Mouse (Mus musculus) cerebellum, postnatal 4 days (tissue): Measurements from ENCODE around the gene Gm20708.
"Not testable (repeated sequence)": the region's sequence is repeated elsewhere in the genome, so short reads cannot be mapped to it uniquely, and the experiment has no call there.

Experiments
- DNase-seq, 2 experiments: peaks; one replicate each; pipeline ENCODE4 v3.0.0; 2022; ENCODE audit warnings: low spot score in 2 of 2, mixed read lengths in 1 of 2

Gene Gm20708

DNA sequence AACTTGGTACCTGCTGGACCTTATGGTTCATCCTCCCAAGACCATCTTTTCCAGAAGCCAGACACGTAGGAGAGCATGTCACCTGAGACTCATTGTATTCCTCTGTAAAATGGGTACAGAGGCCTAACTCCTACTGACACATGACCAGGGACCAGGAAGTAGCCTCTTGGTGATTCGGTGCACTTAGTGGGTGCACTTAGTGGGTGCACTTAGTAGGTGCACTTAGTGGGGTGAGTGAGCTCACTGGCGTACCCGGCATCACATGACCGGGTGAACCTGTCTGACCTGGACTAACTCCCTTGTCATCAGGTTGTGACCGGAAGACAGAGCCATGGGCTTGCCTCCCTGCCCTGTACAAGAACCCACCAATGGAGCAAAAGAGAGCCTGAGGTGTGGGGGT, 2.7 kb upstream of the Gm20708 start:
- DNase-seq: no peak

- DNase-seq: peak; percentile 59 to 70
These were observed 1.1 kb downstream of the Gm20708 start for GRCm38 (mm10) chr11:117810401-117811046.

DNA sequence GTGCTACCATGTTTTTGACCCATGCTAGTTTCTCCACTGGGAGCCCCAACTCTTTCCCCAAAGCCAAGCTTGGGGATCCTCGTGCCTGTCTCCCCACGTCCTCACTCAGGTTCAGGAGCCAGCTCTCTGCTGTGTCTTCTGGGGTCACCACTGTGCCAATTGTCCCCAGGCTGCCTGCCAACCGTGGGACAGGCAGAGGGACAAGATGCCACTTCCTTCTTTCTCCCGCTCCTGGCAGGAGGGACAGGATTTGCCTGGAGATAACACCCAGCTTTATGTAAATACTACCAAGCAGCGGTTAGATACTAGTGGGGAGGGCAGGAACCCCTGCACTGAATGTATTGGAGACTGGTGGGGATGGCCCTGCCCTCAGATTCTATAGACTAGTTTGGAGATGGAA, 4.4 kb downstream of the Gm20708 start:
- DNase-seq: no peak

DNA sequence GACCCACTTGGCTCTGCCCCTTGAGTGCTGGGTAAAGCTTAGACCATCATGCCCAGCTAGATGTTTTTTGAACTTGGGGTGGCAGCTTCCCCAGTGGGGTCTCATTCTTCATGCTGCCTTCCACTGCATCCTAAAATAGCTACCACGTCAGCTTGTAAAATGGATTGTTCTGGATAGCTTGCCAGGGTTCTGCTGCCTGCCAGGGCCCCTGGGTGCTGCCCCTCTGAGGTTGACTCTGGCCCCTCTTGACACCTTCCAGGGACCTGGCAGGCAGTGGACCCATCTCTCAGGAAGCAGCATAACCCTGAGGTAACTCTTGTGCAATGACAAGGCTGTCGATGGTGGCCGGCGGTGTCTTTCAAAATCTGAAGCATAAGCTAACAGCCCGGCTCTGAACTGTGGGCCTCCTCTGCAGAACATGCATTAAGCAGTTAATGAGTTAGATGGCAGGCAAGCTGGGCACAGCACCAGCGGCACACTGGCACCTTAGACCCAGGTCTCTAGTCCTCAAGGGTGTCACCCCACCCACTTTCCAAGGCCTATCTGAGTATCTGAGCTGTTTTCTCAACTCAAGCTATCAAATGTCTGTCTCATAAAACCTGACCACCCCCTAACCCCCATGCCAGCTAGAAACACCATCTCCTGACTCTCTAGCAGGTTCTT, 5.4 kb downstream of the Gm20708 start:
- no peak for DNase-seq

DNA sequence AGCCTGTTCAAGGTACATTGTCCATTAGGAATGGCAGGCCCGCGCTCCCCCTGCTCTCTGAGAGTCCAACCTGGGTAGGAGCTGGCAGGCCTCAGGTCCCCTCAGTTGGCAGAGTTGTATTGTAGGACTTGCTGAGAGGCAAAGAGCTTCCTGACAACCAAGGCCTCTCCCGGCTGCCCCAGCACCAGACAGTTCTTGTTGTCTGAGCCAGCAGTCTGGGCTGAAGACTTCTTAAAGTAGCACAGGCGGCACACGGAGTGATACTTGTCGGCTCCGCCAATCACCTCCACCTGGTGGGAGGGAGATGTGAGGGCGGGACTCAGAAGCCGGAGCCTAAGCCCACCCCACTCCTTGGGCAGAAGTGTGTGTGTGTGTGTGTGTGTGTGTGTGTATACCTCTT, 6.4 kb downstream of the Gm20708 start:
- DNase-seq: not testable (repeated sequence)

GRCm38 (mm10) chr11:117816389-117816996, 7.0 kb downstream of the Gm20708 start:
- DNase-seq: no peak

GRCm38 (mm10) chr11:117819095-117819494, 9.6 kb downstream of the Gm20708 start:
- DNase-seq: no peak

- no peak for DNase-seq
These were observed 10.7 kb downstream of the Gm20708 start for GRCm38 (mm10) chr11:117820173-117820572.

DNA sequence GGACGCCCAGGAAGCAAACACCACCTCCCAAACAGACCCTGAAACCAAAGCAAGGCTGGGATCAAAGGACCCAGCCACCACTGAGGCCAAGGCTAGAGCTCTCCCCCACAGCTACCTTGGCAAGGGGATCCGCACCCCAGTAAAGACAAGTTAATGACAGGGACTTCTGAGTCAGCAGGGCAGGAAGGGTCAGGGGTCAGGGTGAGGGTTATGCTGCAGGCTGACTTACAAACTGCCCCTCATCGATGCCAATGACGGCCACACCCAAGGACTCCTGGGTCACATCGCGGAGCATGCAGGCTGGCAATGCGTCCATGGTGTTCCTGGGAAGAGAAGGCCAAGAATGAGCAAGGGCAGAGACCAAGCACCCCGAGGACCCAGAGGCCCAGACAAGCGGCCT, 12.4 kb downstream of the Gm20708 start:
- no peak for DNase-seq

DNA sequence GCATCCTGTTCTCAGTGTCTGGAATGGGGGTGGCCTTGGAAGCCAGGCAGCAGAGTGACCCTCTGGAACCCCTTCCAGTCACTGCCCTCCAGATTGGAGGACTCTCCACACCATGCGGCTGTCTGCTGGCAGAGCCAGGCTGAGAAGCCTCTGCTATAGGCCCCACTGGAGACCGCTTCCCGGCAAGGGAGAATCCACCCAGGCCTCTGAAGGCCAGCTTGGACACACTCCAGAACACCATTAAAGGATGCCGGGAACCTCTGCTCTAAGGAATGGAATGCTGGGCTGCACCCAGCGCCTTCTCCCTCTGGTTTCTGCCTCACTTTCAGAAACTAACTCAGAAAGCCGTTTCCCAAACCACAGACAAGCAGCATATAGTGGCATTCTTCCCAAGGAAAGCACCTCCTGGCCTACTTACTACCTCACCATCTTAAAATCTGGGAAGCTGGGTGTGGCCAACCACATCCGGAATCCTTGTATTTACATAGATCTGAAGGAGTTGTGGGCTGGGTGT, 13.3 kb downstream of the Gm20708 start:
- no peak for DNase-seq

DNA sequence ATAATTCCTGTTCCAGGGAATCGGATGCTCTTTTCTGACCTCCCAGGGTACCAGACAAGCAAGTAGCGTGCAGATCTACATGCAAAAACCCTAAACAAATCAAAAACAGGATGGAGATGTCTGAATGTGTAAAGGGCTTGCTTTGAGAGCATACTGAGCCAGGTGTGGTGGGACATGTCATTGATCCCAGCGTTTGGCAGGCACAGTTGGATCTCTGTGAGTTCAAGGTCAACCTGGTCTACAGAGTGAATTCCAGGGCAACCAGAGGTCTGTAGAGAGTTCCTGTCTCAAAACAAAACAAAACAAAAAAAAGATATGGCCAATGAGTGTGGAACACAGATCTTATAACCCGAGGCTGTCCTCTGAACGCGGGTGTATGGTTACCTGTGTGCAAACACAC, 13.9 kb downstream of the Gm20708 start:
- no peak for DNase-seq

- DNase-seq: peak; percentile 62 to 83
These were observed 14.8 kb downstream of the Gm20708 start for GRCm38 (mm10) chr11:117824060-117824969.

DNA sequence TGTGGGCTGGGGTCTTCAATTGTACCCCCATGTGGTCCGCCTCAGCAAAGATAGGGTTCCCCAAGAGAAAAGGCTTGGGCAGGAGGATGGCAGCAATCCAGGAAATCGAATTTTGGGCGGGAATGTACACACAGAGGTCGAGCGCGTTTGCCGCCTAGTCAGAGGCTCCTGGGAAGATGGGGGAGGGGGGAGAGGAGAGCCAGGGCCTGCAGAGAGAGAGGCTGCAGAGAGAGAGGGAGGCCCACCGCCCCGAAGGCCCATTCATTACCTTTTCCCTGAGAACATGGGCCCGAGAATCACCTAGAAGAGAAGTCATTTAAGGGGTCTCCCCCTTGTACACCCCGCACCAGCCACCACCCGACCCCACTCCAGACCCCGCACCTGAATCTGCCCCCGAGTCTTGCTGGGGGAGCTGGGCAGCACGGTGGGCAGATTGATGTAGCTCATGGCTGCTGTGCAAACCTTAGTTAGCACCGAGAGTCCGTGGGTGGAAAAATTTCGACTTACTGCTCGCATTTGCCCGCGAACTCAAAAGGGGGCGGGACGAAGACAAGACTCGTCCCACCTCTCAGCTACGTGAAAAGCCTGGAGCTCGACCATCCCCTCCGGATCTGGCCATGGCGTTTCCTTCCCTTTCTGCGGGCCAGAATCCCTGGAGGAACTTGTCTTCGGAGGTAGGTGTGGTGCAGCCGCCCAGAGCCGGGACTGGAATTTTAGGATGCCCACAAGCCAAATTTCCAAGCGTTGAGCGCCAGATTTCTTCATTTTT, 16.0 kb downstream of the Gm20708 start, which contains the start of the genes Afmid and Tk1:
TSS of gene Afmid (plus strand) at position 592 of the 769 bp plus-strand sequence.
TSS of gene Tk1 (minus strand) at position 760 of the 769 bp plus-strand sequence.
- peak in 1 of 2 experiments; percentile 60 for DNase-seq

- no peak for DNase-seq
These were observed 16.7 kb downstream of the Gm20708 start for GRCm38 (mm10) chr11:117826164-117826563.

GRCm38 (mm10) chr11:117826916-117827315, 17.4 kb downstream of the Gm20708 start:
- DNase-seq: no peak

DNA sequence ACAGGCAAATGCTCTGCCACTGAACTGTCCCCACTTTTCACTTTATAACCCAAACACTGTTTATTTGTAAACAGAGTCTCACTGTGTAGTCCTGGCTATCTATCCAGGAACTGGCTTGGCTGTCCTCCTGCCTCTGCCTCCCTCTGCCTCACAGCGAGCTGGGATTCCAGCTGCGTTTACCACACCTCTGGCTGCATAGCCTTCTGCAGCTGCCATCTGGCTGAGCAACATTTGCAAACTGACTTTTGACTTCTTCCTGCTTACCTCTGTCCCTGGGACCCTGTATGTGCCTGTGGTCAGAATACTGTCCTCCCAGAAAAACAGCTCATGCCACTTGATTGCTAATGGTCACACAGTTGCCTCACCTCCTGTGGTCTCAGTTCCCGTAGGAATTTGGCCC, 17.9 kb downstream of the Gm20708 start:
- DNase-seq: no peak

DNA sequence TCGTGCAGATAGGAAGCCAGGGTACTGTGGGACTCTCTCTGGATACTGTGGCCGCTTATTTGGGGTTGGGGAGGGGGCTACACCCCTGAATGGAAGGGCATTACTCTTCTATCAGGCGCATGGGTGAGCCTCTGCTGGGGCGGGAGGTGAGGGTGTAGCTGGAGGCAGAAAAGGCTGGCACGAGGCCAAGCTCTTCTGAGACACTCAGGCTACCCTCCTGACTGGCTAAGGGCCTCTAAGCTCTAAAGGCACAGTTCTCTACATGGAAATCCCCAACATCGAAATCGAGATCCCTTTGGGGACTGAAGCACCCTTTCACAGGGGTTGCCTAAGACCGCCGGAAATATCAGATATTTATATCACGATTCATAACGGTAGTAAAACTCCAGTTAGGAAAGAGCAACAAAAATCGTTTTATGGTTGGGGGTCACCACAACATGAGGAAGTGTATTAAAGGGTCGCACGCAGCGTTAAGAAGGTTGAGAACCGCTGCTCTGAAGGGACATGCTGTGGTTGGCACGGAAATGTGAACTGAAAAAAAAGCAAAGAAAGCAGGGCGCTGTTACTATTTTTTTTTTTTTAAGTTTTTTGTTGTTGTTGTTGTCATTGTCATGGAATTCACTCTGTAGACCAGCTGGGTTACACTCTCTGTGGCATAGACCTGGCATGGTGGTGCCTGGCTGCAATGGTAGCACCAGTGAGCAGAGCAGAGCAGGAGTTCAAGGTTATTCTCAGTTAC, 18.9 kb downstream of the Gm20708 start:
- DNase-seq: no peak

DNA sequence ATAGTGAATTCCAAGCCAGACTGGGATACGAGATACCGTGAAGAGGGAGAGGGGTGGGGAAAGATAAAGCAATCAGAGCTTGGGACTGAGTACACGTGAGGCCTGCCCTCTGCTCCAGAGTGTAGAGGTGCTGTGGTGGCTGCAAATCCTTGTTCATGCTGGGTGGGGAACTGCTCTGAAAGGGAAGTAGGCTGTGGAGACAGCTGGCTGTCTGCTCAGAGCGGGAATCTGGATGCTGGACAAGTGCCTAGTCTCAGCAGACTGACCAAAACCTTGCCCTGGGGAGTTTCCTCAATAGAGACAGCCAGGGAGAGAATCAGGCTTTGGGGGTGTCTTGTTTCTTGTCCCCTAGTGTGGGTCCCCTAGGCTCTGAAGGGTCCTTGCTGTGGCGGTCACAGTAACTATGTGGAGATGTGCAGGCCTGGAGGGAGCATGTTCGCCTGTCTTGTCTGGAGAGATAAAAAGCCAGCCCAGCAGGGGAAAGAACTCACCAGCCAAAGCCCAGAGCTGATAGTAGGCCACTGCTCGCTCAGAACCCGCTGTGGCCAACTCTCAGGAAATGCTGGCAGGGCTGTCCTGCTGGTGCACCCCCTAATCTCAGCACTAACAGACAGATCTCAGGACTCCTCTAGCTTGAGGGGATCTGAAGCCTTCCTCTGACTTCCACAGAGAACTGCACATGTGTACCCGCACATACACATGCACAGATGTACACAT, 19.6 kb downstream of the Gm20708 start:
- DNase-seq: peak in 1 of 2 experiments; percentile 54

GRCm38 (mm10) chr11:117829671-117830215, 20.3 kb downstream of the Gm20708 start:
- DNase-seq: no peak
